8 mouse cellular contexts compared by ENCODE assay signal in the genomic region with DNA sequence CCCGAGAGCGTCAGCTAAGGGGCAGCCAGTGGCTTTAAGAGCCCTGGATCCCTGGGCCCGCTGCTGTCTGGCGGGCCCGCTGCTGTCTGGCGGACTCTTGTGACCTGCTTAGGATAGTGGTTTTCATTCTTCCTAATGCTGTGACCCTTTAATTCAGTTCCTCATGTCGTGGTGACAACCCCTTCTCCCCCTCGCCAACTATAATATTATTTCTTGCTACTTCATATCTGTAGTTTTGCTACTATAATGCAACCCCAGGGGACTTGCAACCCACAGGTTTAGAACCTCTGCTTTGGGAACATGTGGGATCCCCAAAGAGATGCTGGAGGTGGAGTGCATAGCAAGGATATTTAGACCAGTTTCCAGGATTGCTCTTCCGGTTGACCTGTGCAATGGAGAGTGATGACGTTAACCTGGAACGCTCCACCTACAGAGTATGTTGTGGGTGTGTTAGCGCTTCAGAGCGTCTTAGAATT. TPM values are rescaled to one million over a fixed set of nuclear protein-coding genes. Genes with fewer than 3 reads are reported as not detected.
A peak's percentile ranks its signal among the peaks of the same experiment; 100 is the strongest.
DNase-seq lines count a peak whose midpoint lies in the region; ATAC-seq and TF ChIP-seq lines count a peak whose summit lies in the region.

No protein-coding gene starts in this region.

- DNase-seq in heart, adult 18-20 months, result no peak
- peak; percentile 78 for DNase-seq in intestine, embryonic 14.5 days (ENCODE audit: low spot score)
- DNase-seq in c-Kit-positive CD71-positive TER-119-positive erythroid progenitor cells, embryonic 14.5 days (ENCODE audit: low spot score), result no peak
- DNase-seq in layer of hippocampus, adult 9-11 months, result no peak

- H3K9ac ChIP-seq in heart, embryonic 11.5 days (ENCODE audit: low read depth, low read length), result peak overlapping the region; percentile 77
- H3K9ac ChIP-seq in ES-Bruce4 (ENCODE audit: low read depth, poor library complexity, severe bottlenecking), result peak overlapping the region; percentile 65
- H3K9ac ChIP-seq in intestine, embryonic 14.5 days (ENCODE audit: low read length), result peak overlapping the region; percentile 52
- peak overlapping the region; percentile 71 for H3K9ac ChIP-seq in midbrain, embryonic 13.5 days (replicated peaks)

- TF ChIP-seq EP300 in ES-Bruce4 (IDR thresholded peaks at IDR 0.05; ENCODE audit: insufficient read depth, low read depth, low read length), result no peak

- TF ChIP-seq POLR2A in ES-Bruce4 (IDR thresholded peaks at IDR 0.05; ENCODE audit: insufficient read depth, low read length), result peak; percentile 11

- H3K4me3 ChIP-seq in heart, embryonic 11.5 days (ENCODE audit: low read depth, low read length), result peak overlapping the region; percentile 64
- peak overlapping the region; percentile 76 for H3K4me3 ChIP-seq in ES-Bruce4 (ENCODE audit: low read depth, low read length)
- peak overlapping the region; percentile 53 for H3K4me3 ChIP-seq in intestine, embryonic 14.5 days (ENCODE audit: low read depth, low read length)
- peak overlapping the region; percentile 79 for H3K4me3 ChIP-seq in midbrain, embryonic 13.5 days (replicated peaks)

- no peaks in the 10 kb centered on the region for H3K27me3 ChIP-seq in heart, embryonic 11.5 days (ENCODE audit: control insufficient read depth, insufficient read depth, low read length)
- H3K27me3 ChIP-seq in ES-Bruce4 (ENCODE audit: control insufficient read depth, insufficient read depth, low read length, poor library complexity, severe bottlenecking), result no peaks in the 10 kb centered on the region
- no peaks in the 10 kb centered on the region for H3K27me3 ChIP-seq in intestine, embryonic 14.5 days (replicated peaks; ENCODE audit: control insufficient read depth, insufficient read depth, low read length)
- no peaks in the 10 kb centered on the region for H3K27me3 ChIP-seq in midbrain, embryonic 13.5 days

- no peaks in the 10 kb centered on the region for H3K36me3 ChIP-seq in heart, embryonic 11.5 days (ENCODE audit: control insufficient read depth, insufficient read depth, low read length)
- H3K36me3 ChIP-seq in ES-Bruce4 (ENCODE audit: control insufficient read depth, insufficient read depth, low read length, poor library complexity, severe bottlenecking), result no peaks in the 10 kb centered on the region
- no peaks in the 10 kb centered on the region for H3K36me3 ChIP-seq in intestine, embryonic 14.5 days (ENCODE audit: control insufficient read depth, insufficient read depth, low read length)
- H3K36me3 ChIP-seq in midbrain, embryonic 13.5 days, result peaks cover 4% of the 10 kb centered on the region; the same call in 1 of the 2 replicates

- H3K9me3 ChIP-seq in heart, embryonic 11.5 days (replicated peaks; ENCODE audit: control insufficient read depth, low read length), result no peaks in the 10 kb centered on the region
- H3K9me3 ChIP-seq in ES-Bruce4 (replicated peaks; ENCODE audit: control insufficient read depth, insufficient read depth, low read length, poor library complexity, severe bottlenecking), result no peaks in the 10 kb centered on the region
- H3K9me3 ChIP-seq in intestine, embryonic 14.5 days (ENCODE audit: control insufficient read depth, low read length), result no peaks in the 10 kb centered on the region
- H3K9me3 ChIP-seq in midbrain, embryonic 13.5 days, result no peaks in the 10 kb centered on the region

- WGBS in heart, embryonic 11.5 days (ENCODE audit: insufficient replicate concordance), result 29% methylated on average over 13 of the region's 13 CpGs
- 28% methylated on average over 13 of the region's 13 CpGs for WGBS in intestine, embryonic 14.5 days
- 25% methylated on average over 13 of the region's 13 CpGs for WGBS in midbrain, embryonic 13.5 days

- peaks cover 10% of the 10 kb centered on the region for H3K4me1 ChIP-seq in heart, embryonic 11.5 days (ENCODE audit: control insufficient read depth, insufficient read depth, low read length)
- no peaks in the 10 kb centered on the region for H3K4me1 ChIP-seq in ES-Bruce4 (ENCODE audit: control insufficient read depth, insufficient read depth, low read length)
- peaks cover 10% of the 10 kb centered on the region for H3K4me1 ChIP-seq in intestine, embryonic 14.5 days (replicated peaks; ENCODE audit: control insufficient read depth, insufficient read depth, low read length)
- H3K4me1 ChIP-seq in midbrain, embryonic 13.5 days (replicated peaks), result peaks cover 33% of the 10 kb centered on the region

- peak overlapping the region; percentile 85 for H3K27ac ChIP-seq in heart, embryonic 11.5 days (ENCODE audit: low read depth, low read length)
- peak overlapping the region; percentile 60 for H3K27ac ChIP-seq in ES-Bruce4 (ENCODE audit: insufficient read depth, low read length)
- peak overlapping the region; percentile 74; the same call in 1 of the 2 replicates for H3K27ac ChIP-seq in intestine, embryonic 14.5 days (ENCODE audit: low read depth)
- H3K27ac ChIP-seq in midbrain, embryonic 13.5 days, result peak overlapping the region; percentile 95

- no peak for TF ChIP-seq CTCF in ES-Bruce4 (IDR thresholded peaks at IDR 0.05; ENCODE audit: low read depth, low read length)

- peak; percentile 31 for ATAC-seq in heart, embryonic 11.5 days (replicated peaks; ENCODE audit: insufficient number of reproducible peaks, low FRiP score, low TSS enrichment)
- peak; percentile 21; the same call in 1 of the 2 replicates for ATAC-seq in common myeloid progenitor, adult 5-6 weeks (replicated peaks; ENCODE audit: low read depth, poor library complexity, severe bottlenecking)
- peak; percentile 42 for ATAC-seq in intestine, embryonic 14.5 days (replicated peaks; ENCODE audit: low FRiP score, low TSS enrichment, low read depth)
- ATAC-seq in midbrain, embryonic 13.5 days, result peak; percentile 49

- H3K4me2 ChIP-seq in heart, embryonic 11.5 days, result peak overlapping the region; percentile 78
- H3K4me2 ChIP-seq in intestine, embryonic 14.5 days (ENCODE audit: low read length), result peak overlapping the region; percentile 80
- H3K4me2 ChIP-seq in midbrain, embryonic 13.5 days (replicated peaks), result peak overlapping the region; percentile 83

RNA-seq across cellular contexts. Expression of a gene that starts 0.4 kb away (rescaled TPM):
- polyA plus RNA-seq in heart, embryonic 11.5 days (2014; fragmentation: Nextera tagmentation; extraction: Ambion mirVana), result 0.19 TPM in 1 of 2 replicates, not detected in the other
- total RNA-seq in heart, adult 18-20 months (2021), result not detected
- not detected in 2 replicates for polyA plus RNA-seq in ES-Bruce4 (2011; ENCODE audit: insufficient read depth, insufficient read length, low read depth, missing spikeins)
- not detected in 2 replicates for total RNA-seq in common myeloid progenitor, adult 5-6 weeks (2017)
- 0.58 TPM in 1 of 2 replicates, not detected in the other for polyA plus RNA-seq in intestine, embryonic 14.5 days (2014; fragmentation: Nextera tagmentation; extraction: Ambion mirVana)
- 0.76 and 1.0 TPM in 2 replicates for polyA plus RNA-seq in midbrain, embryonic 13.5 days (2015; fragmentation: Nextera tagmentation; extraction: Ambion mirVana)

RNA-seq across cellular contexts. Expression of a gene that starts 0.9 kb away (rescaled TPM):
- polyA plus RNA-seq in heart, embryonic 11.5 days (2014; fragmentation: Nextera tagmentation; extraction: Ambion mirVana), result 41.1 and 42.0 TPM in 2 replicates
- total RNA-seq in heart, adult 18-20 months (2021), result 10 to 100 TPM; 14.3 to 15.2 TPM
- polyA plus RNA-seq in ES-Bruce4 (2011; ENCODE audit: insufficient read depth, insufficient read length, low read depth, missing spikeins), result 24.4 and 25.6 TPM in 2 replicates
- 21.0 and 22.5 TPM in 2 replicates for total RNA-seq in common myeloid progenitor, adult 5-6 weeks (2017)
- 52.5 and 60.1 TPM in 2 replicates for polyA plus RNA-seq in intestine, embryonic 14.5 days (2014; fragmentation: Nextera tagmentation; extraction: Ambion mirVana)
- polyA plus RNA-seq in midbrain, embryonic 13.5 days (2015; fragmentation: Nextera tagmentation; extraction: Ambion mirVana), result 105 and 107 TPM in 2 replicates

RNA-seq across cellular contexts. Expression of a gene that starts 24.2 kb away (rescaled TPM):
- 56.5 and 60.8 TPM in 2 replicates for polyA plus RNA-seq in heart, embryonic 11.5 days (2014; fragmentation: Nextera tagmentation; extraction: Ambion mirVana)
- 10 to 100 TPM; 21.8 to 25.2 TPM for total RNA-seq in heart, adult 18-20 months (2021)
- 7.5 and 10.0 TPM in 2 replicates for polyA plus RNA-seq in ES-Bruce4 (2011; ENCODE audit: insufficient read depth, insufficient read length, low read depth, missing spikeins)
- total RNA-seq in common myeloid progenitor, adult 5-6 weeks (2017), result 14.4 and 20.9 TPM in 2 replicates
- polyA plus RNA-seq in intestine, embryonic 14.5 days (2014; fragmentation: Nextera tagmentation; extraction: Ambion mirVana), result 57.6 and 57.9 TPM in 2 replicates
- polyA plus RNA-seq in midbrain, embryonic 13.5 days (2015; fragmentation: Nextera tagmentation; extraction: Ambion mirVana), result 13.9 and 15.0 TPM in 2 replicates

RNA-seq across cellular contexts. Expression of a gene that starts 26.4 kb away (rescaled TPM):
- polyA plus RNA-seq in heart, embryonic 11.5 days (2014; fragmentation: Nextera tagmentation; extraction: Ambion mirVana), result 9.9 and 11.5 TPM in 2 replicates
- total RNA-seq in heart, adult 18-20 months (2021), result 10 to 100 TPM; 19.9 to 22.5 TPM
- polyA plus RNA-seq in ES-Bruce4 (2011; ENCODE audit: insufficient read depth, insufficient read length, low read depth, missing spikeins), result 33.6 and 38.0 TPM in 2 replicates
- 16.2 and 25.4 TPM in 2 replicates for total RNA-seq in common myeloid progenitor, adult 5-6 weeks (2017)
- polyA plus RNA-seq in intestine, embryonic 14.5 days (2014; fragmentation: Nextera tagmentation; extraction: Ambion mirVana), result 6.8 and 10.1 TPM in 2 replicates
- 5.7 and 7.2 TPM in 2 replicates for polyA plus RNA-seq in midbrain, embryonic 13.5 days (2015; fragmentation: Nextera tagmentation; extraction: Ambion mirVana)
